Mouse (Mus musculus) heart, postnatal 0 days (tissue): ENCODE measurements around the gene Osbpl6.

Experiments
- CTCF ChIP-seq: IDR thresholded peaks from 2 replicates; pipeline ENCODE4 v1.5.1; 2016; ENCODE audit warnings: antibody characterized with exemption, control low read depth, low read depth
- EP300 ChIP-seq: IDR thresholded peaks from 2 replicates; pipeline ENCODE4 v1.6.1; 2016; ENCODE audit warnings: antibody characterized with exemption, low read depth

- TF ChIP-seq EP300 (no peak), CTCF (peak; percentile 82)
Observed at GRCm38 (mm10) chr2:76369821-76370655, 36.3 kb upstream of the Osbpl6 start, which contains the start of gene Rbm45.
